Mouse (Mus musculus) MEL (cell line): ENCODE data around the gene Akr1d1.

ENCODE experiments used
- CTCF ChIP-seq, 3 experiments: IDR thresholded peaks in 2 of 3; conservative IDR thresholded peaks in 1 of 3; 2 replicates each; pipeline ENCODE4 v1.5.1; 2011 to 2012; ENCODE audit warnings: low read length in 3 of 3, low read depth in 2 of 3, mild to moderate bottlenecking in 2 of 3, improper control_type of control experiment in 1 of 3, inconsistent platforms in 1 of 3, mixed read lengths in 1 of 3, moderate library complexity in 1 of 3; ENCODE audit not compliant: control insufficient read depth in 1 of 3, insufficient read depth in 1 of 3, poor library complexity in 1 of 3, severe bottlenecking in 1 of 3
- HCFC1 ChIP-seq: IDR thresholded peaks from 2 replicates; pipeline ENCODE4 v1.6.1; 2012; ENCODE audit warnings: low read depth, mild to moderate bottlenecking, inconsistent platforms, low read length, improper control_type of control experiment, moderate library complexity
- POLR2A ChIP-seq, 2 experiments: IDR thresholded peaks; 2 replicates each; pipeline ENCODE4 v1.6.1; 2011 to 2012; ENCODE audit warnings: low read length in 2 of 2, mild to moderate bottlenecking in 2 of 2, control low read depth in 1 of 2, improper control_type of control experiment in 1 of 2, low read depth in 1 of 2, moderate library complexity in 1 of 2; ENCODE audit not compliant: control insufficient read depth in 1 of 2, insufficient read depth in 1 of 2, poor library complexity in 1 of 2
- USF1 ChIP-seq: IDR thresholded peaks from 2 replicates; pipeline ENCODE4 v1.6.1; 2014; ENCODE audit warnings: low read depth, mild to moderate bottlenecking, inconsistent platforms, low read length, improper control_type of control experiment, moderate library complexity

DNA sequence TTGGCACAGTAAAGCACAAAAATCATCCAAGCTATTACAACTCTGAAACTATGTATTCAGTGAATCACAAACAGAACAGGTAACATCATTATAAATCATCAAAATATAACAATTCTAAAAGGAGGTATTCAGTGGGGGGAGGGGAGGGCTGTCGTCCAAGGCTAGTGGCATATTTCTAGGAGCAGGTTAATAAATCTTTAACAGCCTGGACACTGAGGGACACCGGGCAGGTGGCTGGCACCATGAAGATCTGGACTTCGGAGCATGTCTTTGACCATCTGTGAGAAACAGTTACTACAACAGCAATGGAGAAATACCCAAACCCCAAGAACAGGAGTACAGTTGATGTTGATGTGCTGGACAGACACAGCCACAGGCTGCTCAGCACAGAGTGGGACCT is 11.2 kb downstream of the Akr1d1 start:
- no peak for TF ChIP-seq CTCF (IDR thresholded peaks at IDR 0.05 in 2 of 3, conservative IDR thresholded peaks at IDR 0.05 in 1 of 3; ENCODE audit: control insufficient read depth in 1 of 3, insufficient read depth in 1 of 3, low read depth in 2 of 3, low read length in 3 of 3, poor library complexity in 1 of 3, severe bottlenecking in 1 of 3)
- TF ChIP-seq USF1: no peak
- TF ChIP-seq HCFC1: no peak
- TF ChIP-seq POLR2A (IDR thresholded peaks at IDR 0.05; ENCODE audit: control insufficient read depth in 1 of 2, insufficient read depth in 1 of 2, low read depth in 1 of 2, low read length in 2 of 2, poor library complexity in 1 of 2): no peak
